Mouse (Mus musculus): ENCODE data around the gene Mgll.
A peak's percentile ranks its signal among the peaks of the same experiment; 100 is the strongest.

Mgll gene

GRCm38 (mm10) chr6:88860914-88861313 is 136.7 kb downstream of the Mgll start:
- Histone ChIP-seq H3K4me3 (replicated peaks; ENCODE audit: low read length) (no peak overlapping the region), H3K27me3 (ENCODE audit: insufficient read depth, low read length) (peaks cover 16% of the 10 kb centered on the region), H3K36me3 (ENCODE audit: insufficient read depth, low read length) (no peaks in the 10 kb centered on the region), H3K9me3 (ENCODE audit: low read length) (no peaks in the 10 kb centered on the region), H3K4me1 (replicated peaks; ENCODE audit: low read depth, low read length) (0 out of 2 replicates have a peak, but pooled peaks cover 15% of the 10 kb centered on the region)
- TF ChIP-seq NANOG (IDR thresholded peaks at IDR 0.05; ENCODE audit: borderline replicate concordance, low read length): no peak
- peak; percentile 73 for TF ChIP-seq CTCF (conservative IDR thresholded peaks at IDR 0.05; ENCODE audit: low read length)

- TF ChIP-seq CTCF (conservative IDR thresholded peaks at IDR 0.05; ENCODE audit: low read length): no peak
- TF ChIP-seq NANOG (IDR thresholded peaks at IDR 0.05; ENCODE audit: borderline replicate concordance, low read length): no peak
- no peak for TF ChIP-seq POU5F1 (IDR thresholded peaks at IDR 0.05; ENCODE audit: borderline replicate concordance, low read length)
- Histone ChIP-seq H3K36me3 (ENCODE audit: insufficient read depth, low read length) (no peaks in the 10 kb centered on the region), H3K4me3 (replicated peaks; ENCODE audit: low read length) (no peak overlapping the region), H3K9me3 (ENCODE audit: low read length) (no peaks in the 10 kb centered on the region), H3K27me3 (ENCODE audit: insufficient read depth, low read length) (peaks cover 22% of the 10 kb centered on the region), H3K4me1 (replicated peaks; ENCODE audit: low read depth, low read length) (0 out of 2 replicates have a peak, but pooled peaks cover 10% of the 10 kb centered on the region)
Measured at GRCm38 (mm10) chr6:88865704-88866103, 141.5 kb downstream of the Mgll start.

- TF ChIP-seq POU5F1 (IDR thresholded peaks at IDR 0.05; ENCODE audit: borderline replicate concordance, low read length) (no peak), NANOG (IDR thresholded peaks at IDR 0.05; ENCODE audit: borderline replicate concordance, low read length) (no peak), CTCF (conservative IDR thresholded peaks at IDR 0.05; ENCODE audit: low read length) (no peak)
- H3K4me3 ChIP-seq (replicated peaks; ENCODE audit: low read length): no peak overlapping the region
- H3K9me3 ChIP-seq (ENCODE audit: low read length): no peaks in the 10 kb centered on the region
- H3K27me3 ChIP-seq (ENCODE audit: insufficient read depth, low read length): peaks cover 55% of the 10 kb centered on the region
- H3K36me3 ChIP-seq (ENCODE audit: insufficient read depth, low read length): no peaks in the 10 kb centered on the region
- peaks cover 18% of the 10 kb centered on the region; the same call in 1 of the 2 replicates for H3K4me1 ChIP-seq (replicated peaks; ENCODE audit: low read depth, low read length)
Measured at GRCm38 (mm10) chr6:88869459-88869858, 145.2 kb downstream of the Mgll start.

GRCm38 (mm10) chr6:88870594-88870993 is 146.4 kb downstream of the Mgll start:
- Histone ChIP-seq H3K27me3 (ENCODE audit: insufficient read depth, low read length) (peaks cover 62% of the 10 kb centered on the region), H3K9me3 (ENCODE audit: low read length) (0 out of 2 replicates have a peak, but pooled peaks cover 2% of the 10 kb centered on the region), H3K4me3 (replicated peaks; ENCODE audit: low read length) (no peak overlapping the region), H3K4me1 (replicated peaks; ENCODE audit: low read depth, low read length) (peaks cover 9% of the 10 kb centered on the region; the same call in 1 of the 2 replicates), H3K36me3 (ENCODE audit: insufficient read depth, low read length) (no peaks in the 10 kb centered on the region)
- TF ChIP-seq POU5F1 (IDR thresholded peaks at IDR 0.05; ENCODE audit: borderline replicate concordance, low read length) (no peak), NANOG (IDR thresholded peaks at IDR 0.05; ENCODE audit: borderline replicate concordance, low read length) (no peak), CTCF (conservative IDR thresholded peaks at IDR 0.05; ENCODE audit: low read length) (no peak)

- Histone ChIP-seq H3K9me3 (ENCODE audit: low read length) (0 out of 2 replicates have a peak, but pooled peaks cover 2% of the 10 kb centered on the region), H3K27me3 (ENCODE audit: insufficient read depth, low read length) (peaks cover 66% of the 10 kb centered on the region), H3K4me1 (replicated peaks; ENCODE audit: low read depth, low read length) (peaks cover 9% of the 10 kb centered on the region; the same call in 1 of the 2 replicates), H3K36me3 (ENCODE audit: insufficient read depth, low read length) (no peaks in the 10 kb centered on the region), H3K4me3 (replicated peaks; ENCODE audit: low read length) (no peak overlapping the region)
- no peak for TF ChIP-seq CTCF (conservative IDR thresholded peaks at IDR 0.05; ENCODE audit: low read length)
- no peak for TF ChIP-seq NANOG (IDR thresholded peaks at IDR 0.05; ENCODE audit: borderline replicate concordance, low read length)
- no peak for TF ChIP-seq POU5F1 (IDR thresholded peaks at IDR 0.05; ENCODE audit: borderline replicate concordance, low read length)
Measured at GRCm38 (mm10) chr6:88871546-88871945, 147.3 kb downstream of the Mgll start.

- Histone ChIP-seq H3K36me3 (ENCODE audit: insufficient read depth, low read length) (no peaks in the 10 kb centered on the region), H3K9me3 (ENCODE audit: low read length) (0 out of 2 replicates have a peak, but pooled peaks cover 2% of the 10 kb centered on the region)
Measured at GRCm38 (mm10) chr6:88872811-88873210, 148.6 kb downstream of the Mgll start.

GRCm38 (mm10) chr6:88873965-88874867 is 150.0 kb downstream of the Mgll start:
- Histone ChIP-seq H3K4me1 (replicated peaks; ENCODE audit: low read depth, low read length) (peaks cover 9% of the 10 kb centered on the region; the same call in 1 of the 2 replicates), H3K4me3 (replicated peaks; ENCODE audit: low read length) (peak overlapping the region; percentile 85), H3K36me3 (ENCODE audit: insufficient read depth, low read length) (peaks cover 11% of the 10 kb centered on the region), H3K9me3 (ENCODE audit: low read length) (0 out of 2 replicates have a peak, but pooled peaks cover 2% of the 10 kb centered on the region), H3K27me3 (ENCODE audit: insufficient read depth, low read length) (peaks cover 62% of the 10 kb centered on the region)
- no peak for TF ChIP-seq POU5F1 (IDR thresholded peaks at IDR 0.05; ENCODE audit: borderline replicate concordance, low read length)
- TF ChIP-seq CTCF (conservative IDR thresholded peaks at IDR 0.05; ENCODE audit: low read length): no peak
- TF ChIP-seq NANOG (IDR thresholded peaks at IDR 0.05; ENCODE audit: borderline replicate concordance, low read length): no peak

More at GRCm38 (mm10) chr6:88872811-88873210, 148.6 kb downstream of the Mgll start:
- Histone ChIP-seq H3K4me1 (replicated peaks; ENCODE audit: low read depth, low read length) (peaks cover 9% of the 10 kb centered on the region; the same call in 1 of the 2 replicates), H3K4me3 (replicated peaks; ENCODE audit: low read length) (no peak overlapping the region), H3K27me3 (ENCODE audit: insufficient read depth, low read length) (peaks cover 62% of the 10 kb centered on the region)
- TF ChIP-seq CTCF (conservative IDR thresholded peaks at IDR 0.05; ENCODE audit: low read length) (no peak), POU5F1 (IDR thresholded peaks at IDR 0.05; ENCODE audit: borderline replicate concordance, low read length) (no peak), NANOG (IDR thresholded peaks at IDR 0.05; ENCODE audit: borderline replicate concordance, low read length) (no peak)

GRCm38 (mm10) chr6:88874868-88875508 is 150.8 kb downstream of the Mgll start, which contains the start of gene Podxl2:
Gene Podxl2, minus strand, starts transcription at chr6:88875044.
- peak within 1 kb of the TSS; percentile 85 for H3K4me3 ChIP-seq (replicated peaks; ENCODE audit: low read length)
- H3K4me1 ChIP-seq (replicated peaks; ENCODE audit: low read depth, low read length): peaks cover 9% of the 10 kb centered on the region; the same call in 1 of the 2 replicates

More at GRCm38 (mm10) chr6:88874868-88875508, 150.8 kb downstream of the Mgll start, which contains the start of gene Podxl2:
- H3K9me3 ChIP-seq (ENCODE audit: low read length): 0 out of 2 replicates have a peak, but pooled peaks cover 2% of the 10 kb centered on the region
- H3K27me3 ChIP-seq (ENCODE audit: insufficient read depth, low read length): peaks cover 59% of the 10 kb centered on the region
- peaks cover 14% of the 10 kb centered on the region for H3K36me3 ChIP-seq (ENCODE audit: insufficient read depth, low read length)
- TF ChIP-seq CTCF (conservative IDR thresholded peaks at IDR 0.05; ENCODE audit: low read length) (no peak), POU5F1 (IDR thresholded peaks at IDR 0.05; ENCODE audit: borderline replicate concordance, low read length) (no peak), NANOG (IDR thresholded peaks at IDR 0.05; ENCODE audit: borderline replicate concordance, low read length) (no peak)
